Mouse (Mus musculus) megakaryocyte progenitor cell, adult 5-6 weeks (primary cell): ENCODE results near the gene Rnf181. TPM values are rescaled to one million over a fixed set of nuclear protein-coding genes. Genes with fewer than 3 reads are reported as not detected.

Source experiments
- ATAC-seq: replicated peaks from 2 replicates; pipeline ENCODE4 v1.8.0; 2016; ENCODE audit warnings: mild to moderate bottlenecking, moderate TSS enrichment, inconsistent platforms; ENCODE audit not compliant: poor library complexity
- total RNA-seq, 2 experiments: library from RNA; stranded (forward) in 1 of 2; stranded (reverse) in 1 of 2; fragments of 157-497, 149-512 nt in 1 of 2; fragments of 200-1000 nt in 1 of 2; gene quantifications; 2 replicates each; pipeline versions ENCODE4 v1.2.3 to v1.2.4; 2015 to 2017

Rnf181 gene
- total RNA-seq (2015), result 65.5 and 87.8 TPM in 2 replicates
- 51.4 and 53.7 TPM in 2 replicates for total RNA-seq (2017)

GRCm38 (mm10) chr6:72366844-72367443, at the start of gene Rnf181:
Rnf181 (minus strand) TSS chr6:72366956.
- no peak for ATAC-seq

DNA sequence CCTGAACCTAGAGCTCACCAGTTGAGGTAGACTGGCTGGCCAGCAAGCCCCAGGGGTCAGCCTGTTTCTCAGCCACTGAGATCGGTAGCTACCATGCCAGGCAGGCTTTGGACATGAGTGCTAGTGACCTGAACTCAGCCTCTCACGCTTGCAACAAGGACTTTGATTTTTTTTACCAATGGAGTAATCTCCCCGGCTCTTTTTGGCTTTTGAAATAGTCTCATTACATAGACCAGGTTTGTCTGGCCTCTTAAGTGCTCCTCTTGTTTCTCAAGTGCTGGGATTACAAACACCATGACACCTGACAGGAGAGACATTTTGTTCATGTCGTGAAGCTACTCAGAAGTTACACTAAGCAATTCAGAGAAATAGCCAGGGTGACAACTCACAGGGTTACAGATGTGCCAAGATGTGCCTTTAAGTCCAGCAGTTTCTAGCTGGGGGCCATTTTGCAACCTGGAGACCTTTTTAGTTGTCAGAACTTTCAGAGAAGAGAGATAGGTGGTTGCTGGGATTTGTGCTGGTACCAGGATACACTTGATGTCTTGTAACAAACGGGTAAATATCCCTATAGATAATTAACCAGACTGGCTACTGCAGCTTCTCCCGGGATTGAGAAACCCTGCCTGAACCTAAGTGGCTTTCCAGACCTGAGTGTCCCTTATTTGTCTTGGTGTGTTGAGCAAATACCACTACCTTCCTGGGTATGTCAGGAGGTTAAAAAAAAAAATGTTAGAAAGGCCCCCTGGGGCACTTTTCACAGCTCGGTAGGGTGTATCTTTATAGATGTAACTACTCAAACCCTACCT, 49.4 kb upstream of the Rnf181 start:
- no peak for ATAC-seq

DNA sequence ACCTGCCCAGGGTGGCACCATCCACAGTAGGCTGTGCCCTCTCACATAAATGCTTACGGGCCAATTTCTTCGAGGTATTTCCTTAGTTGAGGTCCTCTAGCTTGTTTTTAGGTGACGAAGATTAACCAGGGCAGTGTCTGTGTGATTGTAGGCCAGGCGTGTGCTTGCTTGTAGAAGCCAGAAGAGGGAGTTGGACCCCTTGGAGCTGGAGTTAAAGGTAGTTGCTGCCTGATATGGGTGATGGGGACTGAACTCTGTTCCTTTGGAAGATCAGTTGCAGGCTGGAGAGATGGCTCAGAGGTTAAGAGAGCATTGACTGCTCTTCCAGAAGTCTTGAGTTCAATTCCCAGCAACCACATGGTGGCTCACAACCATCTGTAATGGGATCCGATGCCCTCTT, 48.4 kb upstream of the Rnf181 start:
- ATAC-seq, result 0 out of 2 replicates have a peak, but pooled peaks have one; percentile 20

DNA sequence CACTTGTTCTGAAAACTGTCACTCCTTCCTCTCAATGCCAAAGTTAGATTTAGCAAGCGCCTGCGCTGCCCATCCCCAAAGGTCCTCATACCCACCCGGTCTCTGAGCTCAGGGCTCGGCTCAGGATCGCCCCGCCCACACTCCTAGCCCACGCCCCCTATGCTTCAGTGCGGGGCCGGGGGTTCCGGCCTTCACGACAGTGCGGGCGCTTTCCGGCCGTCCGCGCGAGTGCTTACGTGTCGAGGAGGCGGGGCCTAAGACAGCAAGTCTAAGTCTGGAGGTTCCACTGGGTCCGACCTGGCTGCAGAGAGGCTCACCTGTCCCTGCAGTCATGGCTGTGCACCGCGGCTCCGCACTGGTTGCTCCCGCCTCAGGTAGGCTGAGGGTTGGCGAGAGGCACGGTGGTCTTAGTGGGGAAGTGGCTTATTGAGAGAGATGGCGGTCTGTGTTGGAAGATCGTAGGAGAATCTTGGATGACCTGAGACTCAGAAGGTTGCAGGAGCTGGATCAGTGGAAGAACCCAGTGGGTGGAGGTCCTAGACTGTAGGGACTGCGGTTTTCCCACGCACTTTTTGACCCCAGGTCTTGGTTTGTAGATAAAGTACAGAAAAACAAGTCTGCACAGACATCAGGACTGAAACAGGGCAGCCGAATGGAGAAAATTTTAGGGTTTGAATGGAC, 47.5 kb upstream of the Rnf181 start, which contains the start of gene Ggcx:
Gene Ggcx (plus strand): TSS at position 233 of the 681 bp plus-strand sequence.
- peak; percentile 95 for ATAC-seq

GRCm38 (mm10) chr6:72410518-72410917, 43.8 kb upstream of the Rnf181 start:
- peak; percentile 32 for ATAC-seq

- ATAC-seq, result no peak
These were observed 43.2 kb upstream of the Rnf181 start for GRCm38 (mm10) chr6:72410003-72410402.

DNA sequence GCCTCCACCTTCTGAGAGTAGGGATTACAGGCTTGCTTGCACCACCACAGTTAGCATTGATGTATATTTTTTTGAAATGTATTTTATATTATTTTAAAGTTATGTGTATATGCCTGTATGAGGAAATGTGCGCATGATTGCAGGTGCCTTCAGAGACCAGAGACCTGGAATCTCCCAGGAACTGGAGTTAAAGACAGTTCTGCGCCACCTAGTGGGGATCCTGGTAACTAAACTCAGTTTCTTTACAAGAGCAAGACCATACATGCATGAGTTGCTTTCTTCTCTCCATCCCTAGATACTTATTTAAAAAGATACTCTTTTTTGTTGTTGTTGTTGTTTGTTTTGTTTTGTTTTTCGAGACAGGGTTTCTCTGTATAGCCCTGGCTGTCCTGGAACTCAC, 42.8 kb upstream of the Rnf181 start:
- ATAC-seq, result no peak

DNA sequence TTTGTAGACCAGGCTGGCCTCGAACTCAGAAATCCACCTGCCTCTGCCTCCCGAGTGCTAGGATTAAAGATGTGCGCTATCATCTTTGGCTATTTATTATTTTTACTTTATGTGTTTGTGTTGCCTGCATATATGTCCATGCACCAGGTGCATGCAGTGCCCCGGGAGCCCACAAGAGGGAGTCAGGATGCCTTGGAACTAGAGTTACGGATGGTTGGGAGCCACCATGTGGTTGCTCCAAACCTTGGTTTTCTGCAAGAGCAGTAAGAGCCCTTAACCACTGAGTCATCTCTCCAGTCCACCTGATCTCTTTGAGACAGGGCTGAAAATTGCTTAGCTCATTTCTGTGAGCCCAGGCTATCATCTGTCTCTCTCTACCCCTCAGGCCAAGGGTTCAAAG, 40.4 kb upstream of the Rnf181 start:
- peak; percentile 99 for ATAC-seq

DNA sequence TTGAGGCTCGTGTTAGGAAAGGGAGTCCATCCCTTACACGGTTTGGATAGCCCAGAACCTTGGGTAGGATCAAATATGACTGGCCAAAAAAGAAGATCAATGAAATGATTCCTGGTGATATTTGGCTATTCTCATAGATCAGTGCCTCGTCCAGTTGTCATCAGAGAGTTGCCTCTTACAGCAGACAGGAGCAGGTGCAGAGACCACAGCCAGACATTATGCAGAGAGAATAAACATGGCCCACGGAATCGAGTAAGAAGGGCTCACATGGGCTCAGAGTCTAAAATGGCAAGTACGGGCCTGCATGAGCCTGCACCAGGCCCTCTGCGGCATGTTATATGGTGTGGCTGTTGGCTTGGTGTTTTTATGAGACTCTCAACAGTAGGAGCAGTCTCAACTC, 38.6 kb upstream of the Rnf181 start:
- ATAC-seq, result no peak

GRCm38 (mm10) chr6:72401875-72402274, 35.1 kb upstream of the Rnf181 start:
- ATAC-seq, result peak; percentile 97

DNA sequence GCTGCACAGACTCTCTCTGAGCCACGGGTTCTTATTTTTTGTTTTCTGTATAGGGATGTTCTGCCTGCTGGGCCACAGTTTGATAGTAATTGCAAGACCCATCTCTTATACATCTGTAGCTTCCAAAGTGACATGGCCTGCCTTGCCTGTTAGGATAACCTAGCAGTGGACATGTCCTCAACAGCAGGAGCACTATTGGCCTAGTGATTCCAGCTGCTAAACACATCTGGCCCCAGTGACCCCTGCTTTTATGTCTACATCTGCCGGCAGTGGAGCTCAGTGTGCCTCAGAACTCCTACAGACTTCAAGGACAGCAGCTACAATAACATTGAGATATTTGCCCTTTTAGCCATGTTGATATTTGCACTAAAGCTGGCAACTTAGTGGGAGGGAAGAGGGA, 33.2 kb upstream of the Rnf181 start:
- ATAC-seq, result no peak

GRCm38 (mm10) chr6:72396837-72397251, 30.1 kb upstream of the Rnf181 start:
- no peak for ATAC-seq

DNA sequence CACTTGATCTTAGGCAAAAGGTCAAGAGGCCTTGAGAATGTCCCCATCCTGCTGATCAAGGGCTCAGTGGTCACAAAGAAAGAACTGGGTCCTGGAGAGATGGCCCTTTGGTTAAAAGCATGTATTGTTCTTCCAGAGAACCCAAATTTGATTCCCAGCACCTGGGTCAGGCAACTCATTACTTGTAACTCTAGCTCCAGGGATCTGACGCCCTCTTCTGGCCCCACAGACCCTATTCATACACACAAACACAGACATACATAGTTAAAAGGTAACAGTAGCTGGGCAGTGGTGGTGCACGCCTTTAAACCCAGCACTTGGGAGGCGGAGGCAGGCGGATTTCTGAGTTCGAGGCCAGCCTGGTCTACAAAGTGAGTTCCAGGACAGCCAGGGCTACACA, 25.6 kb upstream of the Rnf181 start:
- ATAC-seq, result no peak

GRCm38 (mm10) chr6:72390795-72391521, 24.2 kb upstream of the Rnf181 start:
- peak; percentile 21 for ATAC-seq

GRCm38 (mm10) chr6:72389941-72390771, 23.4 kb upstream of the Rnf181 start, which contains the start of gene Vamp8:
Vamp8 (minus strand) TSS chr6:72390703.
- peak; percentile 45 for ATAC-seq

GRCm38 (mm10) chr6:72389471-72389940, 22.8 kb upstream of the Rnf181 start:
- ATAC-seq, result peak; percentile 76

DNA sequence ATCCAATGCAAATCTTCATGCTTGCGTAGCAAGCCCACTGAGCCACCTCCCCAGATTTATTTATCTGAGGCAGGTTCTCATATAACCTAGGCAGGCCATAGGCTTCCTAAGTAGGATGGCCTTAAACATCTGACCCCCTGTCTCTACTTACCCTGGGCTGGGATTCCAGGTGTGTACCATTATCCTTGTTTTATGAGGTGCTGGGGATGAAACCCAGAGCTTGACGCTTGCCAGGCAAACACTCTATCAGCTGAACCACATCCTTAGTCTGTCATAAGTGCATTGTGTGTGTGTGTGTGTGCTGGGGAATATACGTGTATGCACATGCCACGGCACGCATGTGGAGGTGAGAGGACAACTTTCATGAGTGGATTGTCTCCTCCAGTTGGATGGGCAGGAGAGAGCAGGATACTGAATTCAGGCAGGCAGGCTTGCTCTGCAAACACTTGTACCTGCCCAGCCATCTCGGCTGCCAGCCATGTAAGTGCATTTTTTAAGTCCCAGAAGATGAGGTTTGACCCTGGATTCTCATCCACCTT, 22.1 kb upstream of the Rnf181 start:
- ATAC-seq, result no peak

DNA sequence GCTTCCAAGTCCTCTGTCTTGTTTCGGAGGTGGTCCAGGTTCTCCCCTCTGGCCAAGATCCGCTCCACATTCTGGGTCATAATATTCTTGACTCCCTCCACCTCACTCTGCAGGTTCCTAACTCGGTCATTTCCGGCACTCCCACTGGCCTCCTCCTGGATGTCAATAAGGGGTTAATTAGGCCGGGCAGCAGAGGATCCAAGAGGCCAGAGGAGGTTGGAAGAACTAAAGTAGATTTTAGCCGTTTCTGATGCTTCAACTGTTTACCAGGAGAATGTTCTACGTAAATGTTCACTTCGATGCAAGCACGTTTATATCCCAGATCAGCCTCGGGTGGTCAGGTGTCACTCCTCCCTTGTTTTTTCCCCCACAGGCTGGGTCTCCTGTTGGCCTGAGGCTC, 21.5 kb upstream of the Rnf181 start:
- no peak for ATAC-seq

DNA sequence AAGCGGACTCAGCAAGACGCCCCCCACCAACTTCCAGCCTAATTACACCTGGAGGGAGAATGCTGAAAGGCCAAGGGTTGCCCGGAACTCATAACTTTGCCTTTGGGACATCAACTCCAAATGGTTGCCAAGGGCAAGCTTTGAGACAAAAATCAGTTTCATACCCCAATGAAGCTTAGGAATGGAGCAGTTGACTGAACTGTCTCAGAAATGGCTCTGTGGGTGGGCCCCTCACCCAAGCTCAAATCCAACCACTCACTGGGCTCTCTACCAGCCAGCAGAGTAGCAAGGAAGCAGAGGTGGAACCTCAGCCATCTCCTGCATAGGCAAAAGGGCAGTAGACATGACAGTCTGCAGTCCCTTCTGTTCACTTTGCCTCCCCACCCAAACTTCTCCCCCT, 21.1 kb upstream of the Rnf181 start:
- no peak for ATAC-seq

DNA sequence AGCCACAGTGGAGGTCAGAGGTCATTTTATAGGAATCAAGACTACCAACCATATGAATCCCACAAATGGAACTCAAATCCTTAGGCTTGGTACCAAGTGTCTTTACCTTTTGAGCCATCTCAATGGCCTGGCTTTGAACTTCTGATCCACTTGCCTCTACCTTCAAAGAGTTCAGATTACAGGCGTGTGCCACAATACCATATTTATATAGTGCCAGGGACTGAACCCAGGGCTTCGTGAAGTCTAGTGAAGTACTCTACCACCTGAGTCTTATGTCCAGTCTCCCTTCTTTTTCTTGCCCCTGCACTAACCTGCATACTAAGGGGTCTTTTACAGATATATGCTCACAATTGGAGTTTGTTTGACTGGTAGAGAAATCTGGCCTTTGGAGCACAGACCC, 19.8 kb upstream of the Rnf181 start:
- ATAC-seq, result no peak
